Mouse (Mus musculus): ENCODE results near the gene Olfr49.

GRCm38 (mm10) chr14:54269566-54269965, 15.2 kb downstream of the Olfr49 start:
- TF ChIP-seq HCFC1 (IDR thresholded peaks at IDR 0.05; ENCODE audit: borderline replicate concordance, insufficient read depth, low read length) = no peak
- TF ChIP-seq CHD2 (IDR thresholded peaks at IDR 0.05; ENCODE audit: low read depth, low read length) = no peak

All from ES-E14 (cell line).